Mouse (Mus musculus) erythroblast, embryonic 14.5 days (primary cell): ENCODE measurements at regions not wholly inside any gene's neighbourhood (a gene's known extent, or its start where the extent isn't known, plus 50 kb on each side); places are given as distances from the start of the nearest gene placed in this dataset.

Source experiments
- H3K27me3 ChIP-seq: 2 replicates; pipeline ENCODE4 v1.6.1; 2012; ENCODE audit warnings: inconsistent platforms; ENCODE audit not compliant: control insufficient read depth
- H3K36me3 ChIP-seq: 2 replicates; pipeline ENCODE4 v1.6.1; 2012; ENCODE audit warnings: mild to moderate bottlenecking, inconsistent platforms; ENCODE audit not compliant: control insufficient read depth
- H3K4me1 ChIP-seq: 2 replicates; pipeline ENCODE4 v1.6.1; 2012; ENCODE audit warnings: inconsistent platforms; ENCODE audit not compliant: control insufficient read depth
- H3K4me3 ChIP-seq: replicated peaks from 2 replicates; pipeline ENCODE3; 2012; ENCODE audit warnings: moderate library complexity, mild to moderate bottlenecking, inconsistent platforms
- H3K9me3 ChIP-seq: 2 replicates; pipeline ENCODE4 v1.6.1; 2012; ENCODE audit warnings: low read length, inconsistent platforms, mixed read lengths; ENCODE audit not compliant: control insufficient read depth
- GATA1 ChIP-seq: IDR thresholded peaks from 2 replicates; pipeline ENCODE4 v1.6.1; 2012; ENCODE audit warnings: low read length, inconsistent platforms, mixed read lengths
- TAL1 ChIP-seq: IDR thresholded peaks from 3 replicates; pipeline ENCODE4 v1.6.1; 2012; ENCODE audit warnings: low read length, inconsistent platforms, mixed read lengths

DNA sequence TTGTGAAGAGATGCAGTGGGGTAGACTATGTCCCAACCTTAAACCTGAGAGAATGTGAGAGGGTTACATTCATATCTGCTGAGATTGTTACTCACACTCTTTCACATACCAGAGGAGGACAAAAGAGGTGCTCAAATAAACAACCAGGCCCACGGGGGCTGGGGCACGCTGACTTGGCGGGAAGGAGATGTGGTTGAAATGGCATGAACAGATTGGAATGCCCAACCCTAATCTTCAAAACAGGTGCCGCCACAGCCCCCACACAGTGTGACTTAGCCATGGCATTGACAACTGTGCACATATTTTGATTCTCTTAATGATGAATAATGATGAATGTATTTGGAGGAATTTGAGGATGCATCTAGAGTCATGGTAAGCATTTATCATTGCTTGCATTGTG lies 137.6 kb upstream of the Runx1 start:
- no peaks in the 10 kb centered on the region for H3K9me3 ChIP-seq
- no peaks in the 10 kb centered on the region for H3K4me1 ChIP-seq
- H3K36me3 ChIP-seq = no peaks in the 10 kb centered on the region
- H3K4me3 ChIP-seq = no peak overlapping the region
- no peaks in the 10 kb centered on the region for H3K27me3 ChIP-seq
- TF ChIP-seq GATA1 = no peak
- TF ChIP-seq TAL1 = no peak

DNA sequence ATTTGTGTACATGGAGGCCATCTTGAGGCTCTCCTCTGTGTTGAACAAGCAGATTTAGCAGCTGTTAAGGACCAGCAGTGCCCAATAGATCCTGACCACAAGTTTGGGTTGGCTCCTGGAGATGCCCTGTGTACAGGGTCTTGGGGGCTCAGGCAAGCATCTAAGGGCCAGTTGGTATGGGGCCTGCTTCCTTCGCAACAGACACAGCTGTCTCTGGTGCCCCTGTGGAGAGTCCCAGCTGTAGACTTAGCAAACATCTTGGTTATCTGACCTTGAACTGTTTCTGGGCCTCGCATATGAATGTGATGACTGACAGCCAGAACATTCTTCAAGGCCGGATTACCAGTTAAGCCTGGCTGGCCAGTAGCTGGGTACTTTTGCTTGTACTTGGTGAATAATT lies 135.4 kb upstream of the Runx1 start:
- Histone ChIP-seq H3K27me3 (no peaks in the 10 kb centered on the region), H3K36me3 (no peaks in the 10 kb centered on the region), H3K9me3 (no peaks in the 10 kb centered on the region), H3K4me3 (no peak overlapping the region), H3K4me1 (no peaks in the 10 kb centered on the region)
- TF ChIP-seq TAL1 (no peak), GATA1 (no peak)

DNA sequence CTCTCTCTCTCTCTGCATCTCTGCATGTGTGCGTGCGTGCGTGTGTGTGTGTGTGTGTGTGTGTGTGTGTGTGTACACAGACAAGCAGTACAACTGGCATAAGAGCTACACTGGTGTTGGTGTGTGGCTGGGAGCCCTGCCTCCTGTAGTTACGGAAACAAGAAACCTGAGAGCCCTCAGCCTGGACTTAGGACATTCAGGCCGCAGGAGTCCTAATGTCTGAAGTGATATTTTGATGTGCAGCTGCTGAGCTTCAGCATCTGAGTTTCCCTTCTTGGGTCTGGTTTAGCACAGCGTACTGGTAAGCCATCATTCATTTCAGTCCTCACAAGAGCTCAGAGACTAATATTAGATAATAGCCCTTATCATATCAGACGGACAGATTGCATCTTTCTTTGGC lies 134.8 kb upstream of the Runx1 start:
- Histone ChIP-seq H3K4me3 (no peak overlapping the region), H3K4me1 (no peaks in the 10 kb centered on the region), H3K9me3 (no peaks in the 10 kb centered on the region), H3K27me3 (no peaks in the 10 kb centered on the region), H3K36me3 (no peaks in the 10 kb centered on the region)
- TF ChIP-seq GATA1 = no peak
- TF ChIP-seq TAL1 = no peak

DNA sequence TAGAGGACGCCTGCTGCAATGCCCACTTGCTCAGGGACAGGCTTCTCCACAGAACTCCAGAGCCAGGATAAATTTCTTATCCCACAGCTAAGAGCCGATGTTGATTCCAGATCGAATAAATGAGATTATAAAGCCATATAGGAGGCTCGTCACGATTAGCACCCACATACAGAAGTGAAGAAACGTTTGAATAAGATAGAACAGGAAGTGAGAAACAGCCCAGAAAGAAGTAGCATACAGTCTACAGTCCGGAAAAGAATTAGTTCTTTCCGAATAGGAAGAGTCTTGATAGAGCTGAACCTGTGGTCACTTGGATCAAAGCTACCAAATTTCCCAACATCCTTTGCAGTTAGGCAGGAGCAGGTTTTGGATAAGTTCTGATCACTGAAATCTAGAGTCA lies 133.0 kb upstream of the Runx1 start:
- TF ChIP-seq TAL1 (no peak), GATA1 (no peak)
- no peaks in the 10 kb centered on the region for H3K9me3 ChIP-seq
- no peaks in the 10 kb centered on the region for H3K27me3 ChIP-seq
- H3K4me1 ChIP-seq = no peaks in the 10 kb centered on the region
- H3K4me3 ChIP-seq = no peak overlapping the region
- no peaks in the 10 kb centered on the region for H3K36me3 ChIP-seq

DNA sequence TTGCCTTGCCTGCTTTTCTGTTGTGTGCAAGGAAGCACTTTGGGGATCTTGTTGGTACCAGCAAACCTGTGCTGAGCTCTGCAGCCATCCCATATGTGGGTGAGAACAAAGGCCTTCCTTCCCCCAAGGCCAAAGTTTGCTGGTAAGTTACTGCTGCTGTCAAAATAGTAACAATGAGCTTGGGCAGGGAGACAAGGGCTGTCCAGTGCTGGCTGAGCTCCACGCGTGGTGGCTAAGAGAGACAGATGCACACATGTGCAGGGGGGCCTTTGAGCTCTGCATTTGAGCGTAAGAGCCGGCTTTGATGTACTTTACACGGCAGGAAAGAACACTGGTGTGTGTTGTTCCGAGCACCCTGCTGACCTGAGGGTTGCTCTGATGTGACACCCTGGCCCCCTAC lies 132.2 kb upstream of the Runx1 start:
- H3K9me3 ChIP-seq = no peaks in the 10 kb centered on the region
- TF ChIP-seq GATA1 (no peak), TAL1 (no peak)
- H3K4me3 ChIP-seq = no peak overlapping the region
- H3K27me3 ChIP-seq = no peaks in the 10 kb centered on the region
- no peaks in the 10 kb centered on the region for H3K36me3 ChIP-seq
- no peaks in the 10 kb centered on the region for H3K4me1 ChIP-seq

GRCm38 (mm10) chr16:92955508-92955907 lies 129.6 kb upstream of the Runx1 start:
- H3K9me3 ChIP-seq = no peaks in the 10 kb centered on the region
- no peaks in the 10 kb centered on the region for H3K27me3 ChIP-seq
- H3K36me3 ChIP-seq = no peaks in the 10 kb centered on the region
- TF ChIP-seq GATA1 (no peak), TAL1 (no peak)
- H3K4me3 ChIP-seq = no peak overlapping the region
- H3K4me1 ChIP-seq = no peaks in the 10 kb centered on the region

DNA sequence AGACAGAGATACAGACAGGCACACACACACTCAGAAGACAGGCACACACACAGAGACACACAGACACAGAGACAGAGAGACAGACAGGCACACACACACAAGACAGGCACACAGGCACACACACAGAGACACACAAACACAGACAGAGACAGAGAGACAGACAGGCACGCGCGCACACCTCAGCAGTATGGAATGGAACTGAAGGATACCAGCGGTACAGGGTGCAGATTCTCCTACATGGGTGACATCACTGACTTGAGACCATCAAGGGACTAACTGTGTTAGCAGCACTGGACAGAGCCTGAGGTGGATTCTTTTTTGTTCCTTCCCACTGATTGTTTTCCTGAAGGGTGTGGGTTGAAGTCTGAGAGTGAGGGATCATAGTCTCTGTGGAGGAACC lies 129.1 kb upstream of the Runx1 start:
- Histone ChIP-seq H3K4me1 (no peaks in the 10 kb centered on the region), H3K36me3 (no peaks in the 10 kb centered on the region), H3K27me3 (no peaks in the 10 kb centered on the region), H3K9me3 (no peaks in the 10 kb centered on the region), H3K4me3 (no peak overlapping the region)
- TF ChIP-seq GATA1 = no peak

- no peak for TF ChIP-seq GATA1
- no peak for TF ChIP-seq TAL1
- Histone ChIP-seq H3K36me3 (no peaks in the 10 kb centered on the region), H3K9me3 (no peaks in the 10 kb centered on the region), H3K27me3 (no peaks in the 10 kb centered on the region), H3K4me1 (no peaks in the 10 kb centered on the region), H3K4me3 (no peak overlapping the region)
Observed at GRCm38 (mm10) chr16:92953936-92954654, 128.1 kb upstream of the Runx1 start.

GRCm38 (mm10) chr16:92952336-92953097 lies 126.6 kb upstream of the Runx1 start:
- no peaks in the 10 kb centered on the region for H3K4me1 ChIP-seq
- no peaks in the 10 kb centered on the region for H3K27me3 ChIP-seq
- no peak overlapping the region for H3K4me3 ChIP-seq
- no peaks in the 10 kb centered on the region for H3K36me3 ChIP-seq
- no peak for TF ChIP-seq GATA1
- no peak for TF ChIP-seq TAL1
- H3K9me3 ChIP-seq = no peaks in the 10 kb centered on the region
